Mouse (Mus musculus) heart, embryonic 16.5 days (tissue): Measurements from ENCODE around the gene Camk1. TPM values are rescaled to one million over a fixed set of nuclear protein-coding genes. Genes with fewer than 3 reads are reported as not detected.

Experiments
- ATAC-seq: fragments of 200-750 bp; cut with Nextera tagmentation; replicated peaks from 2 replicates; pipeline ENCODE4 v1.8.0; 2017; ENCODE audit warnings: moderate number of reproducible peaks; ENCODE audit not compliant: insufficient read depth, low FRiP score; ENCODE audit errors: extremely low read depth
- H3K27ac ChIP-seq: fragments of 300-500 bp; sonication (generic); 2 replicates; pipeline ENCODE4 v1.5.1; 2014; ENCODE audit warnings: mild to moderate bottlenecking, low read length, control low read depth, moderate library complexity
- H3K27me3 ChIP-seq: fragments of 300-500 bp; sonication (generic); 2 replicates; pipeline ENCODE4 v1.6.1; 2014; ENCODE audit warnings: low read length, mixed read lengths; ENCODE audit not compliant: control insufficient read depth, insufficient read depth
- H3K36me3 ChIP-seq: fragments of 300-500 bp; sonication (generic); 2 replicates; pipeline ENCODE4 v1.6.1; 2014; ENCODE audit not compliant: control insufficient read depth, insufficient read depth
- H3K4me1 ChIP-seq: fragments of 300-500 bp; sonication (generic); 2 replicates; pipeline ENCODE4 v1.6.1; 2014; ENCODE audit warnings: low read length, mixed read lengths; ENCODE audit not compliant: control insufficient read depth, insufficient read depth
- H3K4me2 ChIP-seq: fragments of 300-500 bp; sonication (generic); 2 replicates; pipeline ENCODE4 v1.6.1; 2014; ENCODE audit warnings: low read depth, mild to moderate bottlenecking, control low read depth, low read length
- H3K4me3 ChIP-seq: fragments of 300-500 bp; sonication (generic); 2 replicates; pipeline ENCODE4 v1.5.1; 2014; ENCODE audit warnings: mild to moderate bottlenecking, control low read depth, low read length
- H3K9ac ChIP-seq: fragments of 300-500 bp; sonication (generic); 2 replicates; pipeline ENCODE4 v1.6.1; 2014; ENCODE audit warnings: low read length, control low read depth
- H3K9me3 ChIP-seq: fragments of 300-500 bp; sonication (generic); replicated peaks from 2 replicates; pipeline ENCODE4 v1.6.1; 2016; ENCODE audit warnings: low read length; ENCODE audit not compliant: control insufficient read depth
- WGBS: fragments of 180-500 bp; shearing (Covaris S2); extraction: QIAGEN DNeasy Blood & Tissue Kit; methylation state at CpG from one replicate; pipeline ENCODE4 v1.1.7; 2014; 5-methylcytosine and 5-hydroxymethylcytosine counted together
- polyA plus RNA-seq: library from polyadenylated mRNA; unstranded; fragments of >200 nt; fragmentation: Nextera tagmentation; extraction: Ambion mirVana; gene quantifications from 2 replicates; pipeline ENCODE4 v1.2.1, GENCODE M21; 2015

Camk1 gene
- polyA plus RNA-seq, 1 experiment from 2014 or later: 117 TPM

GRCm38 (mm10) chr6:113286316-113286715 is 57.5 kb downstream of the Camk1 start:
- Histone ChIP-seq H3K27me3 (peaks cover 34% of the 10 kb centered on the region), H3K4me3 (no peak overlapping the region), H3K4me2 (no peak overlapping the region), H3K4me1 (no peaks in the 10 kb centered on the region), H3K27ac (no peak overlapping the region), H3K9me3 (no peaks in the 10 kb centered on the region), H3K36me3 (no peaks in the 10 kb centered on the region), H3K9ac (no peak overlapping the region)
- no peak for ATAC-seq
- WGBS: 52% methylated on average over 1 of the region's 1 CpGs

DNA sequence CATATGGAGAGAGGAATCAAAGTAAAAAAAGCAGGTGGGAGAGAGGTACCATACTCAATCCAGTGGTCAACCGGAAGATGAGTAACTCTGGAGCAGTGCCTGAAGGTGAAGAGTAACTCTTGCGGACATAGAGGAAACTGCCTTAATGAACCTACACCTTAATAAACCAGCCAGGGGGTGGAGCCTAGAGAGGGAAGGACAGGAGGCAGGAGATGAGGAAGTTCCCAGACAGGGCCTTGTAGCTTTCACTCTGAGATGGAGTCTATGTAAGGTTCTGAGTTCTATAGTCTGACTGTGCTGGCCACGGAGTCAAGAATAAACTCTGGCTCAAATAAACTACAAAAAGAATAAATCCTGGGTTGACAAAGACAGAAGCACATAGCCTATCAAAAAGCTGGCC is 58.9 kb downstream of the Camk1 start:
- Histone ChIP-seq H3K36me3 (0 out of 2 replicates have a peak, but pooled peaks cover 5% of the 10 kb centered on the region), H3K4me1 (no peaks in the 10 kb centered on the region), H3K4me3 (no peak overlapping the region), H3K9me3 (no peaks in the 10 kb centered on the region), H3K4me2 (no peak overlapping the region), H3K9ac (no peak overlapping the region), H3K27me3 (peaks cover 34% of the 10 kb centered on the region), H3K27ac (no peak overlapping the region)
- no peak for ATAC-seq
- 67% methylated on average over 3 of the region's 3 CpGs for WGBS

Other genes starting within 250 kb of the Camk1 start
- gene Lhfpl4, start 148.6 kb downstream of the Camk1 start, polyA plus RNA-seq: 0.35 and 0.37 TPM in 2 replicates
- 23.1 and 26.1 TPM in 2 replicates for gene Mtmr14, start 106.1 kb downstream of the Camk1 start, polyA plus RNA-seq
- 0.11 TPM in 1 of 2 replicates, not detected in the other for gene Cpne9, start 61.7 kb downstream of the Camk1 start, polyA plus RNA-seq
- gene Brpf1, start 36.8 kb downstream of the Camk1 start, polyA plus RNA-seq: 11.6 and 12.3 TPM in 2 replicates
- 8.1 and 9.9 TPM in 2 replicates for gene Ogg1, start 17.0 kb downstream of the Camk1 start, polyA plus RNA-seq
- 40.3 and 41.1 TPM in 2 replicates for gene Tada3, start 33.9 kb upstream of the Camk1 start, polyA plus RNA-seq
- gene Arpc4, start 34.1 kb upstream of the Camk1 start, polyA plus RNA-seq: 250 and 261 TPM in 2 replicates
- 2.3 and 3.0 TPM in 2 replicates for gene Ttll3, start 45.3 kb upstream of the Camk1 start, polyA plus RNA-seq
- gene Rpusd3, start 75.4 kb upstream of the Camk1 start, polyA plus RNA-seq: 14.2 and 15.0 TPM in 2 replicates
- gene Cidec, start 91.8 kb upstream of the Camk1 start, polyA plus RNA-seq: 0.29 TPM in 1 of 2 replicates, not detected in the other
- 64.5 and 65.2 TPM in 2 replicates for gene Jagn1, start 98.6 kb upstream of the Camk1 start, polyA plus RNA-seq
- gene Il17re, start 114.5 kb upstream of the Camk1 start, polyA plus RNA-seq: 1.8 and 3.1 TPM in 2 replicates
- 15.5 and 16.1 TPM in 2 replicates for gene Il17rc, start 127.4 kb upstream of the Camk1 start, polyA plus RNA-seq
- 44.8 and 46.8 TPM in 2 replicates for gene Creld1, start 139.3 kb upstream of the Camk1 start, polyA plus RNA-seq
- gene Prrt3, start 157.9 kb upstream of the Camk1 start, polyA plus RNA-seq: 0.26 and 0.29 TPM in 2 replicates
- 89.7 and 94.5 TPM in 2 replicates for gene Emc3, start 187.7 kb upstream of the Camk1 start, polyA plus RNA-seq
- gene Fancd2, start 187.7 kb upstream of the Camk1 start, polyA plus RNA-seq: 8.3 and 8.4 TPM in 2 replicates